Mouse (Mus musculus) ES-E14 (cell line): ENCODE results near the gene Unc5c.

Experiments
- CHD2 ChIP-seq: IDR thresholded peaks from 2 replicates; pipeline ENCODE4 v1.6.1; 2014; ENCODE audit warnings: mild to moderate bottlenecking, low read depth, low read length, inconsistent platforms
- MAFK ChIP-seq: IDR thresholded peaks from 2 replicates; pipeline ENCODE4 v1.6.1; 2014; ENCODE audit warnings: mild to moderate bottlenecking, low read depth, low read length, inconsistent platforms; ENCODE audit not compliant: insufficient read depth
- ZC3H11A ChIP-seq: IDR thresholded peaks from 2 replicates; pipeline ENCODE4 v1.6.1; 2012; ENCODE audit warnings: low read depth, mild to moderate bottlenecking, inconsistent platforms, low read length, borderline replicate concordance
- ZNF384 ChIP-seq: IDR thresholded peaks from 2 replicates; pipeline ENCODE4 v1.6.1; 2012; ENCODE audit warnings: low read depth, low read length, inconsistent platforms

GRCm38 (mm10) chr3:141596881-141597280 is 131.9 kb downstream of the Unc5c start:
- TF ChIP-seq ZC3H11A (no peak), MAFK (no peak), CHD2 (no peak), ZNF384 (no peak)
